Mouse (Mus musculus): Measurements from ENCODE around the gene Parp8. TPM values are rescaled to one million over a fixed set of nuclear protein-coding genes. Genes with fewer than 3 reads are reported as not detected.

The Parp8 gene
- polyA plus RNA-seq, 1 experiment from 2014 or later, result 39.9 TPM

Other genes with a start within 250 kb of the Parp8 start
- 13.7 and 20.0 TPM in 2 replicates for gene Emb, start 183.0 kb upstream of the Parp8 start, polyA plus RNA-seq (2015; fragmentation: Nextera tagmentation; extraction: Ambion mirVana)
- 0.47 and 0.50 TPM in 2 replicates for gene Gm17509, start 195.5 kb upstream of the Parp8 start, polyA plus RNA-seq (2015; fragmentation: Nextera tagmentation; extraction: Ambion mirVana)